Mouse (Mus musculus): Measurements from ENCODE around the gene Stk19. TPM values are rescaled to one million over a fixed set of nuclear protein-coding genes. Genes with fewer than 3 reads are reported as not detected.

Gene Stk19
- total RNA-seq (2021): 10 to 100 TPM; 50.8 to 53.8 TPM
- long read RNA-seq, transcript Stk19-201 (7 exons, 1,120 nt): major isoform, 10 of 25 reads
- long read RNA-seq, partial matches to known transcripts: 11 of 25 reads
- long read RNA-seq, other reads (novel, unspliced or antisense): 4 of 25 reads

GRCm38 (mm10) chr17:34836856-34837221, at the start of gene Stk19, which contains the start of gene Dxo:
Stk19 (minus strand) TSS chr17:34836945.
Dxo (plus strand) TSS chr17:34837019.
- DNase-seq (ENCODE audit: low spot score in 2 of 2): peak; percentile 97 to 99

- DNase-seq (ENCODE audit: low spot score in 2 of 2): no peak
Observed at GRCm38 (mm10) chr17:34885615-34886014, 48.9 kb upstream of the Stk19 start.

DNA sequence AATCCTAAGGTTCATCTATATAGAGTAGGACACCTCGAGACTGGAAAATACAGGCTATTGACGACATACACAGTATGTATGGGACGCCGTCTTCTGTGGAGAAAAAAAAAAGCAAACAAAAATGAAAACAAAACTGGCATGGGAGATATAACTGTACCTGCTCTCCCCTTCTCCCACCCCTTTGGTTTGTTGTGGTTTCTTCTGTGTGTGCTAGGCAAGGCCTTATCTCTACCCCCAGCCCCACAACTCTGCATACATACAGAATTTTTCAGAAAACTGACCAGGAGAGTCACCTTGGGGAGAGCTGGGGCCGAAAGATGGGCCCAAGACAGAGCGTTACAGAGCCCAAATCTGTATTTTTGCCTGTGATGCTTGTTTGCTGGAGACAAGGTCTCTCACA, 48.0 kb upstream of the Stk19 start:
- no peak for DNase-seq (ENCODE audit: low spot score in 2 of 2)

DNA sequence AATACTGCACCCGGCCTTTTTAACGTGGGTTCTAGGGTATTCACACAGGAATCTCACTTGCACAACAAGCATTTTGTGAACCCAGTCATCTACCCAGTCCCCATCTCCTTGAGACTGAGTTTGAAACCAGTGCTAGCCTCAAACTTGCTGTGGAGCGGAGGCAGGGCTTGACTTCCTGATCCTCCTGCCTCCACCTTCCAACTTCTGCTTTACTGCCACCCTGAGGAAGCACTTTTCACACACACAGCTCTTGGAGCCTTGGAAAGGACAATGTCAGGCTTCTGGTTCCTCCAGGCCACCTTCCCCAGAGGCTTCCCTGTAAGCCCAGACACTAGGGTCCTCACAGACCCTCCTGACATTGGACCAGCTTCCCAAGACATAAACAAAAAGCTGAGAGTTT, 46.6 kb upstream of the Stk19 start:
- no peak for DNase-seq (ENCODE audit: low spot score in 2 of 2)

DNA sequence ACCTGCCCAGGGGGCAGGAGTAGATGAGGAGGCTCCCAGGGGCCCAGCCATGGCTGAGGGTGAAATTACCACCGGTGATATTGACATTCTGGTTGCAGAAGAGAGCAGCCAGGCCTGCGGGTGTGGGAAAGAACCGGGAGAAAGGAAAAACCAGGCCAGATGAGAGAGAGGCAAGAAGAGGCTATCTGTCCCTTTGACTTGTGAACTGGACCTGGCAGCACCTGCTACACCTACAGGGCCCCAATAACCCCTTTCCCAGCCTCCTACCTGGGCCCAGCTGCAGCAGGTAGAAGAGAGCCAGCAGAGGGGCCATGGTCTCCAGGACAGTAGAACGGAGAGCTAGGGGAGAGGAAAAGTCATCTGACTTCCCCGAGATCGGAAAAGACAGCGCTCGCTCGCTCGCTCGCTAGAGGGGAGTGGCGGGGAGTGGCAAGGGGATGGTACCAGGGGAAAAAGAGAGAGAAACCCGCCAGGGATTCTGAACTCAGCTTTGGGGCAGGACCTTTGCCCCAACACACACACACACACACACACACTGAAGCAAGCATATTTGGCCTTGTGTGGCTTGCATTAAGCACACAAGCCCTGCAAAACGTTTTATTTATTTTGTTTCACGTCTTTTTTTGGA, 45.1 kb upstream of the Stk19 start, which contains the start of gene Gm20547:
Gene Gm20547 (minus strand): TSS at position 360 of the 628 bp plus-strand sequence.
- DNase-seq (ENCODE audit: low spot score in 2 of 2): no peak

GRCm38 (mm10) chr17:34881166-34881565, 44.4 kb upstream of the Stk19 start:
- no peak for DNase-seq (ENCODE audit: low spot score in 2 of 2)

GRCm38 (mm10) chr17:34879336-34879879, 42.7 kb upstream of the Stk19 start, which contains the start of gene Zbtb12:
Zbtb12 (plus strand) TSS chr17:34879483.
- DNase-seq (ENCODE audit: low spot score in 2 of 2): no peak

DNA sequence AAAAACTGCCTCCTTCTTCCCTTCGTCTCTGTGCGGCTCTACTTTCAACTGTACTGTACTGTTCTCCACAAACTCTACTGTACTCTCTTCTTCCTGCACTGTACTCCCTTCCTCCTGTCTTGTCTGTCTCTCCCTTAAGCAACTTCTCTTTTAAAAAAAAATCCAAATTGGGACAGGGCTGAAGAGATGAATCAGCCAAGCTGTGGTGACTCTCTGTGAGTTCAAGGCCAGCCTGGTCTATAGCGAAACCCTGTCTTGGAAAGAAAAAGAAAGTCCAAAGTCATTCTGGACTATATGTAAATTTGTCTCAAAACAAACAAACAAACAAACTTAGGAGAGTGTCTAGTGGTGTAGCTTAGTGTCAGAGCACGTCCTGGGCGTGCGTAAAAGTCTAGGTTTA, 37.6 kb upstream of the Stk19 start:
- DNase-seq (ENCODE audit: low spot score in 2 of 2): no peak

GRCm38 (mm10) chr17:34865981-34866380, 29.2 kb upstream of the Stk19 start:
- no peak for DNase-seq (ENCODE audit: low spot score in 2 of 2)

GRCm38 (mm10) chr17:34862416-34863081, 25.8 kb upstream of the Stk19 start, which contains the start of gene Cfb:
Cfb (minus strand) TSS chr17:34862518.
- no peak for DNase-seq (ENCODE audit: low spot score in 2 of 2)

DNA sequence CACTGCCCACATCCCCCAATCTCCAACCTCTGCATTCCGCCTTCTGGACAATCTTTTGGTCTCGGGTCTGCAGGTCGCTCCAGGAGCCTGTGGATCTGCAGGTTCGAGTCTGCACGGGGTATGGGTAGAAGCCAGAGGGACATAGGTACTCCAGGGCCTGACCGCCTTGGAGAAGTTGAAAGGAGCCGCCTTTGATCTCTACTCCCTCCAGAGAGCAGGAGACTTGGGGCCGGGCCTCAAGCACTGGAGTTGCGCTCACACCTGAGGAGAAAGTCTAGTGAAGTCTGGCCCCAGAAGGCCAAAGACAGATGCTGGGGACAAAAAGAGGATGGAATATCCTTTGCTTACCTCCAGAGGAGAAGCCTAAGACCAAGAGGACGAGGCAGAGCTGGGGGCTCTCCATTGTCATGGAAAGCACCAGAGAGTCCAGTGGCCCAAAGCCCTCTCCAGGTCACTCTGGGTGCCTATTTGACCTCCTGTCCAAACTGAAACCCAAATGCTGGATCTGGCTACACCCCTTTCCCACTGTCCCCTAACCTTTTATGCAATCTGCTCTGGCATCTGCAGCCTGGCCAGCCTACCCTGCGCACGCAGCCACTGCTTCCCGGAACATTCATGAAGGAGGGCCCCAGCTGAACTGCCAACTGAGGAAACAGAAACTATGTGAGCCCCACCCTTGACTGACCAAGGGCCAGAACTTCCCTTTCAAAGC, 25.1 kb upstream of the Stk19 start:
- no peak for DNase-seq (ENCODE audit: low spot score in 2 of 2)

GRCm38 (mm10) chr17:34860514-34860913, 23.8 kb upstream of the Stk19 start:
- DNase-seq (ENCODE audit: low spot score in 2 of 2): no peak

DNA sequence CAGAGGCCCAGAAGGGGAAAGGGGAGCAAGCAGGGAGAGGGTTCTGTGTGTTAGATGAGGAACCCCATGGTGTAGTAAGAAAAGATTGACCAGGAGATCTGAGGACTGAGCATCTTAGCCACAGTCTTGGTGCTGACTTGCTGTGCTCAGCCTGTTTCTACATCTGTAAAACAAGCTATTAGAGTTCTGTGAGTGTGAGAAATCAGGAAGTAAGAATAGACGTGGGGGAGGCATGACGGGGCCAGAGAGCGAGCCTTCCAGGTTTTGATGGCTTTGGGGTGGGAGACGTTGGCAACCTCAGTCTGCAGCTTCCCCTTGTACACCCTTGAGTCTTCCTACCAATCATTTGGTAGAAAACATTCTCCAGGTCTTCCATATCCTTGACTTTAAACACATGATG, 21.9 kb upstream of the Stk19 start:
- DNase-seq (ENCODE audit: low spot score in 2 of 2): no peak

- DNase-seq (ENCODE audit: low spot score in 2 of 2): peak in 1 of 2 experiments; percentile 46
Observed at GRCm38 (mm10) chr17:34855825-34856224, 19.1 kb upstream of the Stk19 start.

- DNase-seq (ENCODE audit: low spot score in 2 of 2): no peak
Observed at GRCm38 (mm10) chr17:34854761-34855160, 18.0 kb upstream of the Stk19 start.

GRCm38 (mm10) chr17:34853511-34853910, 16.8 kb upstream of the Stk19 start:
- no peak for DNase-seq (ENCODE audit: low spot score in 2 of 2)

DNA sequence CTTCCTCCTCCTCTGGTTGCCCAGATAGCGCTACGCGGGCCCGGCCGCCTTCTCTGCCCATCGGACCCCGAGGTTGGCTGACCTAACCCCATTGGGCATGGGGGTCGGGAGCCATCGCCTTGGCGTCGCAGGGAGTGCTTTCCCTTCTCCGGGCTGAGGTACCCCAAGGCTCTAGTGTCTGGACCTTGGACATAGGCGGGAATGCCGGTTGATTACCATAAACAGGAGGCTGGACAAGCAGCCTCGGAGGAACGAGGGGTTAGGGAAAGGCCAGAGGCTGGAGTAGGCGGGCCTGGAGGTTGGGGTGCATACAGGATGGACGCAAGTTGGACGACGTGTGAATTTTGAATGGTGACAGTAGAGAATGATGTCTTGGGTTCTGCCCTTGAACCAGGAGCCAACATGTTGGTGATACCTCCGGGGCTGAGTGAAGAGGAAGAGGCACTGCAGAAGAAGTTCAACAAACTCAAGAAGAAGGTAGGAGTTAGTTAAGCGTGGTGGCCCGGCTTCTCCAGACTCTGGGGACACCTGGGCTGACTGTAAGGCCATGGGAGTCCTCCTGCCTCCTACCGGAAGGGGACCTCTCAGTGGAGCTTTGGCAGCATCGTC, 13.9 kb upstream of the Stk19 start:
- DNase-seq (ENCODE audit: low spot score in 2 of 2): no peak

DNA sequence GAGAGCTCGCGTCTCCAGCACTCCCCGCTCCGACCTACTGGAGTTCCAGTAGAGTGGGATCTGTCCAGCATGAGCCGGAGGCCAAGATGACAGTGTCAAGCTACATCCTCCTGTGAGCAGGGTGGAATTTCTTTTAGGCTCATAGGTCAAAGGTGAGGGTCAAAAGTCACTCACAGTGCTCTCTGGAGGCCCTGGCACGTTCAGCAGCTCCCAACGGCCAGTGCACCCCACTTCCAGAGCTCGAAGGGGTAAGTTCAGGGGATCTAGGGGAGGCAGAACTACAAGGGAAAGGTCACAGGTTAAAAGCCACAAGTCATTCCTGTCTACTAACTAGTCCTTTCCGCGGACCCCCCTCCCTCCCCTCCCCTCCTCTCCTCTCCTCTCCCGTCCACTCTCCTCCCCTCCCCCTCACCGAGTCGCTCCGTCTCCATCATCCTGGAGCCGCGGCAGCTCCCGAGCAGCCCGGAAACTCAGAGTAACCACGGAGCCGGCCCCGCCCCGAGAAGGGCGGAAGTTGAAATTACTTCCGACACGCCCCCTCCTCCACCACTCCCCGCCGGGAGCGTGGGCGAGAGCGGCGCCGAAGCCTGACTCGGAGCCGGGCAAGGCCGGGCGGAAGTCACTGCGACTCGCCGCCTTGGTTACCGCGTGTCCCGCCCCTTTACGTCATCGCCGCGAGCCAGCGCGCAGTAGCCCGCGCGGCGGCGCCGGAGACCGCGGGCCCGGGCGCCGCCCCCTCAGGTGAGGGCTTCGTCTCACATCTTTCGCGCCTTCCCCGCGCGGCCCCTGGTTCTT, 13.2 kb upstream of the Stk19 start, which contains the start of the genes Skiv2l and Nelfe:
Gene Skiv2l (minus strand): TSS at position 489 of the 795 bp plus-strand sequence.
Gene Nelfe (plus strand): TSS at position 670 of the 795 bp plus-strand sequence.
- DNase-seq (ENCODE audit: low spot score in 2 of 2): peak; percentile 98

GRCm38 (mm10) chr17:34847615-34848014, 10.9 kb upstream of the Stk19 start:
- no peak for DNase-seq (ENCODE audit: low spot score in 2 of 2)

DNA sequence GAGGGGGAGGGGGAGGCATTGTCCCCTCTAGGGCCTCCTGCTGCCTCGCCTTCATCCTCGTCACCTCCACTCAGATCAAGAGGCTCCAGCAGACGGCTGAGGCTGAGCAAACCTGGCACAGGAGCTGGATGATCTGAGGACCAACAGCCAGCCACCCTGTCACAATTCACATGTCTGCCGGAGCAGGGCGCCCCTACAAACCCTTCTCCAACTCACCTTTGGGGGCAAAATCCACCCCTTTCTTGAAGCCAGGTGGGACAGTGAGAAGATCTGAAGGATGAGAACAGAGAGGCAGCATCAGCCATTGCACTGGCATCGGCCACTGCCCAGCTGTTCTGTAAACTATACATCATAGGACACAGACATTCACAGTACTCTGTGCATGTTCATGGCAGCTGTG, 10.4 kb upstream of the Stk19 start:
- DNase-seq (ENCODE audit: low spot score in 2 of 2): no peak

Measured in layer of hippocampus, adult 18-20 months (tissue).